Mouse (Mus musculus): ENCODE measurements around the gene Foxf1.

The Foxf1 gene

GRCm38 (mm10) chr8:121082218-121083092 is 1.7 kb upstream of the Foxf1 start:
- DNase-seq (ENCODE audit: low read depth), result no peak

GRCm38 (mm10) chr8:121083093-121083935 is 872 bp upstream of the Foxf1 start:
- peak; percentile 30 for DNase-seq (ENCODE audit: low read depth)

- DNase-seq (ENCODE audit: low read depth), result no peak
Observed at GRCm38 (mm10) chr8:121083936-121084209, 313 bp upstream of the Foxf1 start.

GRCm38 (mm10) chr8:121085011-121085410 is 825 bp downstream of the Foxf1 start:
- DNase-seq (ENCODE audit: low read depth), result no peak

- DNase-seq (ENCODE audit: low read depth), result no peak
Observed at GRCm38 (mm10) chr8:121085561-121085960, 1.4 kb downstream of the Foxf1 start.

GRCm38 (mm10) chr8:121086004-121086900 is 2.1 kb downstream of the Foxf1 start:
- no peak for DNase-seq (ENCODE audit: low read depth)

GRCm38 (mm10) chr8:121088281-121088680 is 4.1 kb downstream of the Foxf1 start:
- DNase-seq (ENCODE audit: low read depth), result no peak

GRCm38 (mm10) chr8:121088871-121089630 is 4.9 kb downstream of the Foxf1 start:
- no peak for DNase-seq (ENCODE audit: low read depth)

- DNase-seq (ENCODE audit: low read depth), result no peak
Observed at GRCm38 (mm10) chr8:121089631-121090380, 5.6 kb downstream of the Foxf1 start.

GRCm38 (mm10) chr8:121090716-121091115 is 6.5 kb downstream of the Foxf1 start:
- DNase-seq (ENCODE audit: low read depth), result no peak

- DNase-seq (ENCODE audit: low read depth), result no peak
Observed at GRCm38 (mm10) chr8:121092141-121092540, 8.0 kb downstream of the Foxf1 start.

GRCm38 (mm10) chr8:121092627-121093026 is 8.4 kb downstream of the Foxf1 start:
- DNase-seq (ENCODE audit: low read depth), result peak; percentile 86

- DNase-seq (ENCODE audit: low read depth), result no peak
Observed at GRCm38 (mm10) chr8:121093496-121093895, 9.3 kb downstream of the Foxf1 start.

GRCm38 (mm10) chr8:121104049-121104818 is 20.0 kb downstream of the Foxf1 start:
- peak; percentile 86 for DNase-seq (ENCODE audit: low read depth)

GRCm38 (mm10) chr8:121107668-121108656 is 23.8 kb downstream of the Foxf1 start, which contains the start of gene Mthfsd:
Mthfsd (minus strand) TSS chr8:121108392.
- DNase-seq (ENCODE audit: low read depth), result peak; percentile 99

- no peak for DNase-seq (ENCODE audit: low read depth)
Observed at GRCm38 (mm10) chr8:121108657-121109056, 24.5 kb downstream of the Foxf1 start.

- DNase-seq (ENCODE audit: low read depth), result no peak
Observed at GRCm38 (mm10) chr8:121111145-121111907, 27.1 kb downstream of the Foxf1 start.

- DNase-seq (ENCODE audit: low read depth), result peak; percentile 98
Observed at GRCm38 (mm10) chr8:121113261-121113660, 29.1 kb downstream of the Foxf1 start.
